Mouse (Mus musculus) thymus, postnatal 10 days (tissue): ENCODE data around the gene Ralgps1.

Source experiments
- DNase-seq, 2 experiments: peaks; one replicate each; pipeline ENCODE4 v3.0.0; 2021; ENCODE audit warnings: low spot score in 2 of 2

The Ralgps1 gene

GRCm38 (mm10) chr2:33280525-33280924, 90.8 kb downstream of the Ralgps1 start:
- DNase-seq, result no peak

- no peak for DNase-seq
Observed at GRCm38 (mm10) chr2:33279758-33280157, 91.5 kb downstream of the Ralgps1 start.

- no peak for DNase-seq
Observed at GRCm38 (mm10) chr2:33274719-33275490, 96.4 kb downstream of the Ralgps1 start.

- no peak for DNase-seq
Observed at GRCm38 (mm10) chr2:33272665-33273439, 98.4 kb downstream of the Ralgps1 start.

- no peak for DNase-seq
Observed at GRCm38 (mm10) chr2:33271511-33271910, 99.8 kb downstream of the Ralgps1 start.

- DNase-seq, result no peak
Observed at GRCm38 (mm10) chr2:33270569-33270968, 100.7 kb downstream of the Ralgps1 start.

GRCm38 (mm10) chr2:33269132-33269493, 102.2 kb downstream of the Ralgps1 start:
- DNase-seq, result no peak

GRCm38 (mm10) chr2:33268384-33269131, 102.7 kb downstream of the Ralgps1 start:
- no peak for DNase-seq

GRCm38 (mm10) chr2:33267075-33267474, 104.2 kb downstream of the Ralgps1 start:
- no peak for DNase-seq

- no peak for DNase-seq
Observed at GRCm38 (mm10) chr2:33265793-33266192, 105.5 kb downstream of the Ralgps1 start.

- DNase-seq, result no peak
Observed at GRCm38 (mm10) chr2:33261475-33261874, 109.8 kb downstream of the Ralgps1 start.

GRCm38 (mm10) chr2:33260772-33261171, 110.5 kb downstream of the Ralgps1 start:
- DNase-seq, result no peak

- no peak for DNase-seq
Observed at GRCm38 (mm10) chr2:33256769-33257537, 114.3 kb downstream of the Ralgps1 start.

- DNase-seq, result no peak
Observed at GRCm38 (mm10) chr2:33254318-33254985, 116.8 kb downstream of the Ralgps1 start.

- DNase-seq, result no peak
Observed at GRCm38 (mm10) chr2:33253572-33254190, 117.6 kb downstream of the Ralgps1 start.

GRCm38 (mm10) chr2:33252751-33253150, 118.5 kb downstream of the Ralgps1 start:
- DNase-seq, result no peak

GRCm38 (mm10) chr2:33249922-33250633, 121.2 kb downstream of the Ralgps1 start:
- DNase-seq, result no peak

- DNase-seq, result no peak
Observed at GRCm38 (mm10) chr2:33248549-33248948, 122.7 kb downstream of the Ralgps1 start.

- no peak for DNase-seq
Observed at GRCm38 (mm10) chr2:33246841-33247240, 124.4 kb downstream of the Ralgps1 start.

- DNase-seq, result peak in 1 of 2 experiments; percentile 9
Observed at GRCm38 (mm10) chr2:33245350-33245749, 125.9 kb downstream of the Ralgps1 start.
